Mouse (Mus musculus) liver, embryonic 14.5 days (tissue): ENCODE results near the gene Pkd1. TPM values are rescaled to one million over a fixed set of nuclear protein-coding genes. Genes with fewer than 3 reads are reported as not detected.

Experiments used
- ATAC-seq: fragments of 200-750 bp; cut with Nextera tagmentation; 2 replicates; pipeline ENCODE4 v1.8.0; 2017; ENCODE audit warnings: moderate number of reproducible peaks, mild to moderate bottlenecking, moderate library complexity; ENCODE audit not compliant: insufficient read depth
- DNase-seq, 3 experiments: peaks; one replicate each; pipeline ENCODE4 v3.0.0-alpha.2; 2012 to 2013; ENCODE audit warnings: low read depth in 3 of 3, low spot score in 3 of 3
- H3K27ac ChIP-seq: fragments of 300-500 bp; sonication (generic); 2 replicates; pipeline ENCODE4 v1.5.1; 2014; ENCODE audit warnings: moderate library complexity, mild to moderate bottlenecking, control low read depth, inconsistent platforms
- H3K27me3 ChIP-seq: fragments of 300-500 bp; sonication (generic); 2 replicates; pipeline ENCODE4 v1.6.1; 2014; ENCODE audit warnings: mild to moderate bottlenecking, low read length, moderate library complexity; ENCODE audit not compliant: control insufficient read depth, insufficient read depth
- H3K36me3 ChIP-seq: fragments of 300-500 bp; sonication (generic); replicated peaks from 2 replicates; pipeline ENCODE4 v1.6.1; 2014; ENCODE audit warnings: low read depth; ENCODE audit not compliant: control insufficient read depth, insufficient read depth
- H3K4me1 ChIP-seq, 2 experiments: fragments of 200-500 bp in 1 of 2; fragments of 300-500 bp in 1 of 2; sonication (generic) in 1 of 2; replicated peaks; 2 replicates each; pipeline ENCODE4 v1.6.1; 2012 to 2014; ENCODE audit warnings: antibody characterized with exemption in 1 of 2, inconsistent platforms in 1 of 2, low read length in 1 of 2; ENCODE audit not compliant: control insufficient read depth in 2 of 2, insufficient read depth in 2 of 2
- H3K4me2 ChIP-seq: fragments of 300-500 bp; sonication (generic); 2 replicates; pipeline ENCODE4 v1.6.1; 2014; ENCODE audit warnings: low read depth, mild to moderate bottlenecking, control low read depth, moderate library complexity
- H3K4me3 ChIP-seq, 2 experiments: fragments of 200-500 bp in 1 of 2; fragments of 300-500 bp in 1 of 2; sonication (generic) in 1 of 2; 2 replicates each; pipeline ENCODE4 v1.5.1; 2012 to 2014; ENCODE audit warnings: low read depth in 2 of 2, low read length in 2 of 2, mild to moderate bottlenecking in 2 of 2, control low read depth in 1 of 2, inconsistent platforms in 1 of 2, moderate library complexity in 1 of 2; ENCODE audit not compliant: insufficient read depth in 1 of 2
- H3K9ac ChIP-seq: fragments of 300-500 bp; sonication (generic); replicated peaks from 2 replicates; pipeline ENCODE4 v1.6.1; 2014; ENCODE audit warnings: mild to moderate bottlenecking, control low read depth, moderate library complexity
- H3K9me3 ChIP-seq: fragments of 300-500 bp; sonication (generic); 2 replicates; pipeline ENCODE4 v1.6.1; 2016; ENCODE audit warnings: low read length, mixed read lengths; ENCODE audit not compliant: control insufficient read depth
- CTCF ChIP-seq: IDR thresholded peaks from 2 replicates; pipeline ENCODE4 v1.5.1; 2016; ENCODE audit warnings: antibody characterized with exemption, low read depth, control low read depth
- EP300 ChIP-seq: IDR thresholded peaks from 2 replicates; pipeline ENCODE4 v1.6.1; 2016; ENCODE audit warnings: antibody characterized with exemption, low read depth
- WGBS: fragments of 180-500 bp; shearing (Covaris S2); extraction: QIAGEN DNeasy Blood & Tissue Kit; methylation state at CpG from one replicate; pipeline ENCODE4 v1.1.7; 2014; ENCODE audit not compliant: insufficient replicate concordance; 5-methylcytosine and 5-hydroxymethylcytosine counted together
- polyA plus RNA-seq, 2 experiments: library from polyadenylated mRNA; depleted of rRNA in 1 of 2; stranded (reverse) in 1 of 2; unstranded in 1 of 2; fragments of >200 nt; fragmentation: Nextera tagmentation in 1 of 2; extraction: Ambion mirVana in 1 of 2; gene quantifications; 2 replicates each; pipeline versions ENCODE4 v1.2.1 to v1.2.3; 2012 to 2014

Gene Pkd1
- polyA plus RNA-seq, 2 experiments: 1.8 to 3.4 TPM

GRCm38 (mm10) chr17:24628646-24629045 is 79.0 kb downstream of the Pkd1 start:
- H3K4me1 ChIP-seq: peaks cover 4 to 14% of the 10 kb centered on the region in 2 experiments
- DNase-seq (peak; percentile 57 to 70 (median 61)), ATAC-seq (peak; percentile 23; the same call in 1 of the 2 replicates)
- no peaks in the 10 kb centered on the region; the same call in 1 of the 2 replicates for H3K36me3 ChIP-seq
- no peak overlapping the region for H3K9ac ChIP-seq
- 14% methylated on average over 5 of the region's 5 CpGs for WGBS
- no peak overlapping the region for H3K27ac ChIP-seq
- no peaks in the 10 kb centered on the region for H3K9me3 ChIP-seq
- TF ChIP-seq CTCF (peak; percentile 99), EP300 (peak; percentile 34; the same call in 1 of the 2 replicates)
- no peak overlapping the region for H3K4me3 ChIP-seq
- H3K4me2 ChIP-seq: no peak overlapping the region
- no peaks in the 10 kb centered on the region for H3K27me3 ChIP-seq

GRCm38 (mm10) chr17:24630072-24630471 is 80.4 kb downstream of the Pkd1 start:
- Histone ChIP-seq H3K4me2 (no peak overlapping the region), H3K4me1 (peaks cover 4 to 14% of the 10 kb centered on the region in 2 experiments), H3K36me3 (no peaks in the 10 kb centered on the region; the same call in 1 of the 2 replicates), H3K4me3 (no peak overlapping the region), H3K27ac (no peak overlapping the region), H3K9me3 (no peaks in the 10 kb centered on the region), H3K9ac (no peak overlapping the region), H3K27me3 (no peaks in the 10 kb centered on the region)
- no peak for DNase-seq
- ATAC-seq: no peak
- WGBS: 84% methylated on average over 14 of the region's 14 CpGs
- TF ChIP-seq EP300 (no peak), CTCF (no peak)

GRCm38 (mm10) chr17:24632167-24632812 is 82.7 kb downstream of the Pkd1 start, which contains the start of the genes Tsc2 and Nthl1:
Tsc2 (minus strand) TSS chr17:24632630.
Nthl1 (plus strand) TSS chr17:24632680.
- Histone ChIP-seq H3K4me1 (peaks cover 4 to 21% of the 10 kb centered on the region in 2 experiments), H3K36me3 (no peaks in the 10 kb centered on the region; the same call in 1 of the 2 replicates), H3K4me2 (peak within 1 kb of the TSS; percentile 95), H3K4me3 (peak within 1 kb of the TSS; percentile 87), H3K27me3 (no peaks in the 10 kb centered on the region), H3K9me3 (no peaks in the 10 kb centered on the region), H3K27ac (peak within 1 kb of the TSS; percentile 48), H3K9ac (peak within 1 kb of the TSS; percentile 78)
- DNase-seq (peak; percentile 64 to 67 (median 66)), ATAC-seq (peak; percentile 76)
- TF ChIP-seq CTCF (no peak), EP300 (no peak)
- WGBS: 1% methylated on average over 51 of the region's 51 CpGs

- DNase-seq (no peak), ATAC-seq (peak; percentile 22; the same call in 1 of the 2 replicates)
- Histone ChIP-seq H3K4me3 (peak overlapping the region; percentile 87), H3K4me1 (peaks cover 4 to 21% of the 10 kb centered on the region in 2 experiments), H3K27me3 (no peaks in the 10 kb centered on the region), H3K27ac (peak overlapping the region; percentile 48), H3K9me3 (no peaks in the 10 kb centered on the region), H3K4me2 (peak overlapping the region; percentile 95), H3K36me3 (no peaks in the 10 kb centered on the region; the same call in 1 of the 2 replicates), H3K9ac (peak overlapping the region; percentile 78)
- TF ChIP-seq EP300: no peak
- TF ChIP-seq CTCF: no peak
- WGBS: 12% methylated on average over 22 of the region's 22 CpGs
These were observed 83.3 kb downstream of the Pkd1 start for GRCm38 (mm10) chr17:24632813-24633449.

- WGBS: 83% methylated on average over 11 of the region's 11 CpGs
- ATAC-seq (no peak), DNase-seq (no peak)
- TF ChIP-seq EP300: no peak
- TF ChIP-seq CTCF: no peak
- H3K4me3 ChIP-seq: no peak overlapping the region
- peaks cover 4 to 19% of the 10 kb centered on the region in 2 experiments for H3K4me1 ChIP-seq
- H3K4me2 ChIP-seq: no peak overlapping the region
- H3K36me3 ChIP-seq: no peaks in the 10 kb centered on the region
- H3K9ac ChIP-seq: no peak overlapping the region
- H3K27me3 ChIP-seq: no peaks in the 10 kb centered on the region
- H3K9me3 ChIP-seq: no peaks in the 10 kb centered on the region
- no peak overlapping the region for H3K27ac ChIP-seq
These were observed 84.2 kb downstream of the Pkd1 start for GRCm38 (mm10) chr17:24633831-24634230.
